Mouse (Mus musculus) layer of hippocampus, adult 9-10 months (tissue): ENCODE results near the gene Capn10.

Source experiments
- DNase-seq: peaks from one replicate; pipeline ENCODE4 v3.0.0; 2022; ENCODE audit warnings: low spot score

Capn10 gene

DNA sequence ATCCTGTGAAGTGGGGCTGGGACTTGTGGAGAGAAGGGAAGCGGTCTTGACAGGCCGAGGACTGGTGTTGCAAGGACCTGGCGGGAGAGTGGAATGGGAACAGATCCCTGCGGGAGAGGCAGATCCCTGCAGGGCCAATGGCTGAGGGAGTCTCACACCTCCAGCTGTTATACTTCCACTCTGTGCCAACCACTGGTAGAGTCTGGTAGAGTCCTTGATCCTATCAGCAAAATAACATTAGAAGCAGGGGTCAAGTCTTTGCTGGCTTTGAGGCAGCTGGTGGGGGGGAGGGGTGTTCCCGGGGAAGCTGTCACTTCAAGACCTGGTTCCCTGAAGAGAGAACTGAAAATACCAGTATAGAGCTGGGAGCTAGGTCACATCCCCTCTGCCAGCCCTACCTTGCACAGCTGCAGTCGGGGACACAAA lies 42.0 kb downstream of the Capn10 start:
- DNase-seq, result no peak

- DNase-seq, result no peak
Observed at GRCm38 (mm10) chr1:92978645-92979044, 44.5 kb downstream of the Capn10 start.

DNA sequence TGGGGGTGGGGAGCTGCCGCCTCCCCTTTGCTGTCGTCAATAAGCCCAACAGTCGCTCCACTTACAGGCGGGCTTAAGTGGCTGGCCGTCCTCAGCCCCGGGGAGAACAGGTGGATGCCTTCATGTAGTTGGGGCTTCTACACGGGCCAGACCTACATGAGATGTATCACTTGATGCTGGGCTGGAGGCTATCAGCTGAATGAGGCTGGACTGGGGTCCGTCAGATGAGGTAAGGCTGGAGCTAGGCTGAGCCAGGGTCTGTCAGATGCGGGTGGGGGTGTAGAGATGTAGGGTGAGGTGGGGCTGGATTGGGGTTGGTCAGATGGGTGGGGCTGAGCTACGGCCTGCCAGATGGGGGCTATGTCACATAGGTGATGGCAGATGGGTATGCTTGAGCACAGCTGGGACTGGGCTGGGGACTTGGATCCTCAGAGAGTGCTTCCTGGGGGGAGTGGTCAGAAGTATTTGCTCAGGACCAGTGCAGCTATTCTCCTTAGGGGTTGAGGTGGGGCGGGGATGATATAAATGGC lies 45.0 kb downstream of the Capn10 start:
- DNase-seq, result no peak

GRCm38 (mm10) chr1:92981056-92981845 lies 47.1 kb downstream of the Capn10 start:
- no peak for DNase-seq

DNA sequence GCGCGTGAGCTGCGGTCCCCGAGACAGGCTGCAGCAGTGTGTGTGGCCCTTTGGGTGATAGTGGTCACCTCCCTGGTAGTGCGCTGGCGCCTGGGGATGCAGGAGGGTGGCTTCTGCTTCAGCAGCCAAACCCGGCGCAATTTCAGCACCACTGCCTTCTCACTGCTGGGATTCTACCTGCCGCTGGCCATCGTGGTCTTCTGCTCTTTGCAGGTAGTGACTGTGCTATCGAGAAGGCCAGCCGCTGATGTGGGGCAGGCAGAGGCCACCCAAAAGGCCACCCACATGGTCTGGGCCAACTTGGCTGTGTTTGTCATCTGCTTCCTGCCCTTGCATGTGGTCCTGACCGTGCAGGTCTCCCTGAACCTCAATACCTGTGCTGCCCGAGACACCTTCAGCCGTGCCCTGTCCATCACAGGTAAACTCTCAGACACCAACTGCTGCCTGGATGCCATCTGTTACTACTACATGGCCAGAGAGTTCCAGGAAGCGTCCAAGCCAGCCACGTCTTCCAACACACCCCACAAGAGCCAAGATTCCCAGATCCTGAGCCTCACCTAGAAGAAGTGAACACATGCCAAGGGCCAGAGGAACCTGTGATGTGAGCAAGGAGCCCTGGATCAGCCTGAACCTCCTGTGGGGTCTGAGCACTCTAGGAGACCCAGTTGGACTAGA lies 48.9 kb downstream of the Capn10 start:
- DNase-seq, result no peak

DNA sequence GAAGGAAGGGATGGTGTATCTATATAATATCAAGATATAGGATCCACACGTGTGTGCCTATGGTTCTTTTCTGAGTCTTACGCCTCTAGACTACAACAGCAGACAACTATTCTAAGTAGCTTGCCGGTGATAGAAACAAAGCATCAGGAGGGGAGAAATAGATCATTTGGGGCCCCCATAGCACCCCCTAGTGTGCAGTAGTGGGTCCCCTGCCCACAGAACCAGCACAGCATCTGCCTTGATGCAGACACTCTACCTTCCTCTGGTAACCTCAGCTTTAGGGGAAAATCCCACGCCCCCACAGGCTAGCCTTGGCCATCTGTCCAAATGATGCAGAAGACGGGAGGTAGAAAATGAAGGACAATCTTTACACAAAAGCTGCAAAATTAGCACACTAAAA lies 50.8 kb downstream of the Capn10 start:
- DNase-seq, result no peak

GRCm38 (mm10) chr1:92988894-92989293 lies 54.7 kb downstream of the Capn10 start:
- DNase-seq, result no peak

- no peak for DNase-seq
Observed at GRCm38 (mm10) chr1:92989891-92990290, 55.7 kb downstream of the Capn10 start.

DNA sequence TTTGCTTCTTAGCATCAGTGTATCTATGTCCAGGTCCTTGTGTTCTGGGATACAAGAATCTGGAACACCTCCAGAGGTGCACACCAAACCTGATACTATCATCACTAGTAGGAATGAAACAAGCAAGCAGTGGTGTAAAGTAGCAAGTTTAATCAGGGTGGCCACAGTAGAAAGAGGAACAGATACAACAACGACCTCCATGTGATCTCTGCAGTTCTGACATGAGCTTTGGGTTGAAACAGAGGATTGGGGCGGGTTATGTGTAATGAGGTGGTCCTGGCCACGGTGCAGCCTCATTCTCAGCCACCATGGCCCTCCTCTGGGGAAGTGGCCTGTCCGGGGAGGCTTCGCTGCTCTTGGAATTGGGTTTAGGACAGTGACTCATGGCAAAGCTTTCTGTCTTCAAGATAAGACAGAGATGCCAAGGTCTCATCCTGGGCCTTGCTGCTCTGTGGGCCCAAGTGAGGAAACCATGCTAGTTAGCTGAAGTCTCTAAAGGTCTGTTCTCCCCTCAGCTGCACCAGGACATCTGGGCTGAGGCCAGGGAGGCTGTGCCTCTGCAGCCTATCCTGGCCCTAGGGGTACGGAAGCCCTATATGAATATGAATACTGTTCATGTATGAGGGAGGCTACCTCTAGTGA lies 58.2 kb downstream of the Capn10 start:
- no peak for DNase-seq

- DNase-seq, result no peak
Observed at GRCm38 (mm10) chr1:92992880-92993279, 58.7 kb downstream of the Capn10 start.
